Mouse (Mus musculus) gastrocnemius, postnatal 36 days (tissue): ENCODE results near the gene 1110051M20Rik. TPM values are rescaled to one million over a fixed set of nuclear protein-coding genes. Genes with fewer than 3 reads are reported as not detected.

Experiments used
- DNase-seq, 2 experiments: peaks; one replicate each; pipeline ENCODE4 v3.0.0; 2022
- intact Hi-C: fragments of 180-260 bp; cut with DNase I; formaldehyde crosslinking; loops from one replicate; pipeline ENCODE4 v1.15.1; 2025
- total RNA-seq, 2 experiments: library from RNA; stranded (reverse); gene quantifications; 2 replicates each; pipeline ENCODE4 v1.2.3; 2021

1110051M20Rik gene
- total RNA-seq, 2 experiments from 2014 or later = 12.3 to 12.6 TPM

GRCm38 (mm10) chr2:91320559-91321529 is 123.7 kb downstream of the 1110051M20Rik start:
- no peak for DNase-seq
- intact Hi-C loops = no loop called here

- intact Hi-C loops = loop anchor here (10.0 kb wide), 1 partner anchor 311 kb away; no protein-coding TSS in a partner anchor
- no peak for DNase-seq
Measured at GRCm38 (mm10) chr2:91314184-91314583, 130.3 kb downstream of the 1110051M20Rik start.

- no peak for DNase-seq
- intact Hi-C loops = loop anchor here (10.0 kb wide), 1 partner anchor 312 kb away; no protein-coding TSS in a partner anchor
Measured at GRCm38 (mm10) chr2:91312578-91313311, 131.8 kb downstream of the 1110051M20Rik start.

- intact Hi-C loops = no loop called here
- DNase-seq = no peak
Measured at GRCm38 (mm10) chr2:91309546-91309945, 135.0 kb downstream of the 1110051M20Rik start.

GRCm38 (mm10) chr2:91308680-91309079 is 135.8 kb downstream of the 1110051M20Rik start:
- intact Hi-C loops = no loop called here
- DNase-seq = no peak

- intact Hi-C loops = no loop called here
- DNase-seq = no peak
Measured at GRCm38 (mm10) chr2:91306589-91306988, 137.9 kb downstream of the 1110051M20Rik start.

GRCm38 (mm10) chr2:91305926-91306325 is 138.6 kb downstream of the 1110051M20Rik start:
- intact Hi-C loops = no loop called here
- DNase-seq = no peak

- no peak for DNase-seq
- intact Hi-C loops = no loop called here
Measured at GRCm38 (mm10) chr2:91302845-91303244, 141.7 kb downstream of the 1110051M20Rik start.

GRCm38 (mm10) chr2:91301836-91302235 is 142.7 kb downstream of the 1110051M20Rik start:
- DNase-seq = no peak
- intact Hi-C loops = no loop called here

- intact Hi-C loops = no loop called here
- DNase-seq = no peak
Measured at GRCm38 (mm10) chr2:91300784-91301183, 143.7 kb downstream of the 1110051M20Rik start.

GRCm38 (mm10) chr2:91299156-91299555 is 145.3 kb downstream of the 1110051M20Rik start:
- DNase-seq = no peak
- intact Hi-C loops = no loop called here

- intact Hi-C loops = no loop called here
- no peak for DNase-seq
Measured at GRCm38 (mm10) chr2:91295895-91296294, 148.6 kb downstream of the 1110051M20Rik start.

- intact Hi-C loops = no loop called here
- DNase-seq = no peak
Measured at GRCm38 (mm10) chr2:91294226-91294625, 150.3 kb downstream of the 1110051M20Rik start.

- intact Hi-C loops = no loop called here
- peak; percentile 60 to 62 for DNase-seq
Measured at GRCm38 (mm10) chr2:91291197-91292007, 153.1 kb downstream of the 1110051M20Rik start.

GRCm38 (mm10) chr2:91287563-91287962 is 156.9 kb downstream of the 1110051M20Rik start:
- no peak for DNase-seq
- intact Hi-C loops = no loop called here

- DNase-seq = peak; percentile 77 to 80
- intact Hi-C loops = loop anchor here (1.0 kb wide), 1 partner anchor 196 kb away; no protein-coding TSS in a partner anchor
Measured at GRCm38 (mm10) chr2:91285885-91286505, 158.5 kb downstream of the 1110051M20Rik start.

GRCm38 (mm10) chr2:91284375-91285199 is 159.9 kb downstream of the 1110051M20Rik start:
- no peak for DNase-seq
- intact Hi-C loops = no loop called here

- DNase-seq = no peak
- intact Hi-C loops = no loop called here
Measured at GRCm38 (mm10) chr2:91283972-91284371, 160.5 kb downstream of the 1110051M20Rik start.

- intact Hi-C loops = no loop called here
- DNase-seq = no peak
Measured at GRCm38 (mm10) chr2:91281366-91281765, 163.1 kb downstream of the 1110051M20Rik start.
